Comparison of ENCODE assay signal across 8 mouse cellular contexts in the genomic region with DNA sequence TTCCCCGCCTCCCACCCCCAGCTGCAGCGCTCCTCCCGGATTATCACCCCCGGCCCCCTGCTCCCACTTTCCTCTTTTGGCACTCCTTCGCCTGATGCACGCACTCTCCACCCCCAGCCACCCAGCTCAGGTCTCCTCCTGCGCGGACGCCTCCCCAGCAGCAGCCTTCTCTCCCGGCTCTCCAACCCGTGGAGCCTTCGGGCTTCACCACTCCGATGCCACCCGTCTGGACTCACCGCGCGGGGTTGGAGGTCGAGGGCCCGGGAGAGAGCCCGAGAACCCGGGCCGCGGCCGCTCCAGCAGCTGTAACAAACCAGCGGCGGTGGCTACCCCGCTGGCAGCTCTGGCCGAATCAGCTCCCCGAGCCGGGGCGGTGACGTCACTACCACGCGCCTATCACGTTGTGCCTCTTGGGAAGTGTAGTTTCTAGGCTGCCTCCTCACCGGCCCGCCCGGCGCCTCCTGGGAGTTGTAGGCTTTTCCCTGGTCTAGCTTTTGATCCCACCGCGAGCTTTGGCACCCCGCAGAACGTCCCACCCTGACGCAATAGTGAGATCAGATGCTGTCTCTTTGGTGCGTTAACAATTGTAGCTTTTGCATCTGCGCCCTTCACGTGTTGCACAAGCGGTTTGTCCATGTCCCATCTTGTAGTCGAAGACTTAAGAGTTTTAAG. TPM values are rescaled to one million over a fixed set of nuclear protein-coding genes. Genes with fewer than 3 reads are reported as not detected.
DNase-seq lines count a peak whose midpoint lies in the region; ATAC-seq lines count a peak whose summit lies in the region.

A gene (minus strand): TSS at position 477 of the 672 bp plus-strand sequence.

- intact Hi-C loops in gastrocnemius, postnatal 14 days (cut with DNase I; ENCODE audit: low total_unique reads), result no loop called here
- intact Hi-C loops in left cerebral cortex, postnatal 10 days (cut with DNase I), result no loop called here

- DNase-seq in adipocyte (ENCODE audit: low spot score), result peak; percentile 98
- peak; percentile 100 for DNase-seq in embryo, embryonic 10 days (ENCODE audit: low spot score)
- peak; percentile 99 for DNase-seq in gastrocnemius, postnatal 14 days
- DNase-seq in left cerebral cortex, postnatal 10 days (ENCODE audit: extremely low spot score in 1 of 2, low spot score in 2 of 2), result peak; percentile 98 to 99
- DNase-seq in right cerebral cortex, postnatal 25 days, result peak; percentile 98
- peak; percentile 97 to 99 for DNase-seq in urinary bladder, postnatal 4 days (ENCODE audit: low spot score in 2 of 2)

- peak; percentile 95 for ATAC-seq in inflammation-experienced regulatory T-cells, adult 6 months
- peak; percentile 63 for ATAC-seq in megakaryocyte-erythroid progenitor cell, adult 5-6 weeks (replicated peaks; ENCODE audit: low FRiP score, low TSS enrichment, poor library complexity, severe bottlenecking)

RNA-seq across cellular contexts. Expression of the gene that starts here (rescaled TPM):
- 10 to 100 TPM; 18.3 to 18.7 TPM for total RNA-seq in gastrocnemius, postnatal 14 days (2021)
- 10 to 100 TPM; 23.6 to 31.0 (median 30.7) TPM for polyA plus RNA-seq in inflammation-experienced regulatory T-cells, adult 6 months (2017; shearing (Covaris generic))
- 10 to 100 TPM; 44.1 to 49.6 TPM for total RNA-seq in left cerebral cortex, postnatal 10 days (2021)
- total RNA-seq in megakaryocyte-erythroid progenitor cell, adult 5-6 weeks (2014; fragmentation: Nextera tagmentation), result 28.3 and 38.6 TPM in 2 replicates
- 20.7 and 21.7 TPM in 2 replicates for total RNA-seq in megakaryocyte-erythroid progenitor cell, adult 5-6 weeks (2017)

Comparison
In these comparisons a context has a peak if more than half of its experiments do, and no peak if none do; other contexts are left out.
1. Peak in every context shown above with its lines: DNase-seq and ATAC-seq.